Mouse (Mus musculus) stomach, embryonic 14.5 days (tissue): Measurements from ENCODE around the gene Dact3. TPM values are rescaled to one million over a fixed set of nuclear protein-coding genes. Genes with fewer than 3 reads are reported as not detected.

ENCODE experiments used
- ATAC-seq: fragments of 200-750 bp; cut with Nextera tagmentation; 2 replicates; pipeline ENCODE4 v1.8.0; 2017; ENCODE audit warnings: low read depth, moderate TSS enrichment; ENCODE audit not compliant: insufficient number of reproducible peaks, insufficient read depth, low FRiP score
- H3K27ac ChIP-seq: fragments of 300-500 bp; sonication (generic); 2 replicates; pipeline ENCODE4 v1.5.1; 2014; ENCODE audit warnings: mild to moderate bottlenecking, low read length, moderate library complexity, mixed read lengths
- H3K27me3 ChIP-seq: fragments of 300-500 bp; sonication (generic); 2 replicates; pipeline ENCODE4 v1.6.1; 2014; ENCODE audit warnings: low read length, control low read depth, mixed read lengths; ENCODE audit not compliant: control insufficient read depth, insufficient read depth
- H3K36me3 ChIP-seq: fragments of 300-500 bp; sonication (generic); 2 replicates; pipeline ENCODE4 v1.6.1; 2014; ENCODE audit warnings: mild to moderate bottlenecking, control low read depth, low read length, moderate library complexity, mixed read lengths; ENCODE audit not compliant: control insufficient read depth, insufficient read depth
- H3K4me1 ChIP-seq: fragments of 300-500 bp; sonication (generic); 2 replicates; pipeline ENCODE4 v1.6.1; 2014; ENCODE audit warnings: low read length, control low read depth, mixed read lengths; ENCODE audit not compliant: control insufficient read depth, insufficient read depth
- H3K4me2 ChIP-seq: fragments of 300-500 bp; sonication (generic); replicated peaks from 2 replicates; pipeline ENCODE4 v1.6.1; 2014; ENCODE audit warnings: low read depth, low read length, control low read depth
- H3K4me3 ChIP-seq: fragments of 300-500 bp; sonication (generic); 2 replicates; pipeline ENCODE4 v1.5.1; 2014; ENCODE audit warnings: low read depth, low read length, control low read depth
- H3K9ac ChIP-seq: fragments of 300-500 bp; sonication (generic); replicated peaks from 2 replicates; pipeline ENCODE4 v1.6.1; 2014; ENCODE audit warnings: low read depth, mild to moderate bottlenecking, control low read depth, low read length, moderate library complexity, mixed read lengths
- H3K9me3 ChIP-seq: fragments of 300-500 bp; sonication (generic); 2 replicates; pipeline ENCODE4 v1.6.1; 2016; ENCODE audit warnings: low read depth, low read length, control low read depth; ENCODE audit not compliant: control insufficient read depth
- WGBS: fragments of 180-500 bp; shearing (Covaris S2); extraction: QIAGEN DNeasy Blood & Tissue Kit; methylation state at CpG from one replicate; pipeline ENCODE4 v1.1.7; 2014; 5-methylcytosine and 5-hydroxymethylcytosine counted together
- polyA plus RNA-seq: library from polyadenylated mRNA; unstranded; fragments of >200 nt; fragmentation: Nextera tagmentation; extraction: Ambion mirVana; gene quantifications from 2 replicates; pipeline ENCODE4 v1.2.1, GENCODE M21; 2014

The Dact3 gene
- polyA plus RNA-seq, 1 experiment from 2014 or later = 5.5 TPM

DNA sequence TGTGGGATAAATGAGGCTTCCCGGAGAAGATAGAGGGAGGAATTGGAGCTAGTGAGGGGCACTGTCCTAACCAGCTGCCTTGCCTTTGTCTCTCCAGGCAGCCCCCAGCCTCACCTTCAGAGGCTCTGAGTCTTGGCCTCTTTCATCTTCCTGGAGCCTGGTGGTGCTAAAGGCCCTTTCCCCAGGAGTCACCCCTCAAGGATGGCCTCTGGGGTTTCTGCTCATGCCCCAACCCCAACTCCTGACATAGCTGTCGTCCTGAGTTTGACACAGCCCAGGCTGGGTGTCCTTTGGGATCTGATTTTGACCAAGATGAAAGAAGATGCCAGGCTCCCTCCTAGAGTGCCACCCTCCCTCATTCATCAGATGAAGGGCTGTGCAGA, 35.0 kb upstream of the Dact3 start:
- WGBS = 87% methylated on average over 2 of the region's 2 CpGs
- H3K9ac ChIP-seq = no peak overlapping the region
- no peak overlapping the region for H3K27ac ChIP-seq
- H3K4me1 ChIP-seq = peaks cover 16% of the 10 kb centered on the region; the same call in 1 of the 2 replicates
- H3K4me3 ChIP-seq = no peak overlapping the region
- H3K27me3 ChIP-seq = no peaks in the 10 kb centered on the region
- H3K36me3 ChIP-seq = peaks cover 39% of the 10 kb centered on the region
- H3K9me3 ChIP-seq = no peaks in the 10 kb centered on the region
- H3K4me2 ChIP-seq = no peak overlapping the region
- no peak for ATAC-seq

- Histone ChIP-seq H3K4me2 (no peak overlapping the region), H3K27ac (peak overlapping the region; percentile 64; the same call in 1 of the 2 replicates), H3K4me3 (no peak overlapping the region), H3K9ac (no peak overlapping the region), H3K9me3 (no peaks in the 10 kb centered on the region), H3K27me3 (no peaks in the 10 kb centered on the region), H3K36me3 (peaks cover 38% of the 10 kb centered on the region), H3K4me1 (peaks cover 20% of the 10 kb centered on the region; the same call in 1 of the 2 replicates)
- no peak for ATAC-seq
- WGBS = 73% methylated on average over 4 of the region's 4 CpGs
Measured at GRCm38 (mm10) chr7:16841078-16841477, 34.0 kb upstream of the Dact3 start.

- ATAC-seq = no peak
- Histone ChIP-seq H3K9me3 (no peaks in the 10 kb centered on the region), H3K27ac (peak overlapping the region; percentile 64; the same call in 1 of the 2 replicates)
Measured at GRCm38 (mm10) chr7:16841561-16842560, 33.3 kb upstream of the Dact3 start.

GRCm38 (mm10) chr7:16842645-16843063, 32.5 kb upstream of the Dact3 start, which contains the start of gene Prkd2:
Gene Prkd2 (plus strand): TSS chr7:16842902.
- peak within 1 kb of the TSS; percentile 41 for H3K9ac ChIP-seq

More at GRCm38 (mm10) chr7:16841561-16842560, 33.3 kb upstream of the Dact3 start:
- Histone ChIP-seq H3K4me3 (peak overlapping the region; percentile 45), H3K27me3 (no peaks in the 10 kb centered on the region), H3K9ac (no peak overlapping the region), H3K36me3 (peaks cover 34% of the 10 kb centered on the region), H3K4me2 (peak overlapping the region; percentile 83), H3K4me1 (peaks cover 20% of the 10 kb centered on the region; the same call in 1 of the 2 replicates)
- 34% methylated on average over 11 of the region's 11 CpGs for WGBS

DNA sequence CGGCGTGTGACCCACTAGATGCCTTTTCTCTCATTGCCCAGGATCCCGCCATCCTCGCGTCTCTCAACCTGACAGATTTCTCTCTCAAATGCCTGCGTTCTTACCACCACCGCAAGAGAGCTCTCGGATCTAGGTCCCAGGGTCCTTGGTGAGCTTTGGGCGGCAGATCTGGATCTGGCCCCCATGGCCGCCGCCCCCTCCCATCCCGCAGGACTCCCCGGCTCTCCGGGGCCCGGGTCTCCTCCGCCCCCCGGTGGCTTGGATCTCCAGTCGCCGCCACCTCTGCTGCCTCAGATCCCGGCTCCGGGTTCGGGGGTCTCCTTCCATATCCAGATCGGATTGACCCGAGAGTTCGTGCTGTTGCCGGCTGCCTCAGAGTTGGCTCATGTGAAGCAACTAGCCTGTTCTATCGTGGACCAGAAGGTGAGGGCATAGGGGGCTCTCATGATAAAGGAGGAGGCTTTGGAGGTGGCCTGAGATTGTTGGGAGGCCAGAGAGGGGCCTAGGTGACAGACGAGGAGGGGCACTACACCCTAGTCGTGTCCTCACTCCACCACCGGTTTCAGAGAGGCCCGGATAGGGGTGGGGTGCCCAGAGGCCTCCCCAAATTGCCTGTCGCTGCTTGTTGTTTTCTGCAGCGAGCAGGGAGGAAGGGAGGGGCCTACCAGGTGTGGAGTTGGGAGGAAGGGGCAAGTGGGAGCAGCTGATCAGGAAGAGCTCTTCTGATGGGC, 31.5 kb upstream of the Dact3 start:
- peak overlapping the region; percentile 64; the same call in 1 of the 2 replicates for H3K27ac ChIP-seq
- WGBS = under 1% methylated on average over 33 of the region's 33 CpGs
- no peak for ATAC-seq

More at GRCm38 (mm10) chr7:16842645-16843063, 32.5 kb upstream of the Dact3 start, which contains the start of gene Prkd2:
- Histone ChIP-seq H3K4me2 (peak within 1 kb of the TSS; percentile 83), H3K4me1 (peaks cover 20% of the 10 kb centered on the region; the same call in 1 of the 2 replicates), H3K27ac (peak within 1 kb of the TSS; percentile 64; the same call in 1 of the 2 replicates), H3K4me3 (peak within 1 kb of the TSS; percentile 45), H3K9me3 (no peaks in the 10 kb centered on the region), H3K27me3 (no peaks in the 10 kb centered on the region), H3K36me3 (peaks cover 26% of the 10 kb centered on the region)
- peak; percentile 88 for ATAC-seq
- WGBS = under 1% methylated on average over 32 of the region's 32 CpGs

GRCm38 (mm10) chr7:16844696-16845071, 30.4 kb upstream of the Dact3 start:
- Histone ChIP-seq H3K27me3 (no peaks in the 10 kb centered on the region), H3K4me1 (peaks cover 20% of the 10 kb centered on the region; the same call in 1 of the 2 replicates), H3K9me3 (no peaks in the 10 kb centered on the region), H3K4me3 (peak overlapping the region; percentile 17; the same call in 1 of the 2 replicates), H3K9ac (no peak overlapping the region), H3K27ac (peak overlapping the region; percentile 62; the same call in 1 of the 2 replicates), H3K36me3 (peaks cover 10% of the 10 kb centered on the region), H3K4me2 (peak overlapping the region; percentile 83)
- no peak for ATAC-seq
- 57% methylated on average over 3 of the region's 3 CpGs for WGBS

More for the DNA sequence above, 31.5 kb upstream of the Dact3 start:
- peak overlapping the region; percentile 41 for H3K9ac ChIP-seq
- H3K4me2 ChIP-seq = peak overlapping the region; percentile 83
- no peaks in the 10 kb centered on the region for H3K9me3 ChIP-seq
- peaks cover 17% of the 10 kb centered on the region for H3K36me3 ChIP-seq
- peak overlapping the region; percentile 45 for H3K4me3 ChIP-seq
- peaks cover 20% of the 10 kb centered on the region; the same call in 1 of the 2 replicates for H3K4me1 ChIP-seq
- no peaks in the 10 kb centered on the region for H3K27me3 ChIP-seq

- Histone ChIP-seq H3K27ac (peak overlapping the region; percentile 63; the same call in 1 of the 2 replicates), H3K9ac (peak overlapping the region; percentile 33; the same call in 1 of the 2 replicates), H3K36me3 (peaks cover 9% of the 10 kb centered on the region), H3K27me3 (no peaks in the 10 kb centered on the region), H3K4me3 (peak overlapping the region; percentile 17), H3K4me1 (peaks cover 20% of the 10 kb centered on the region; the same call in 1 of the 2 replicates), H3K4me2 (peak overlapping the region; percentile 83), H3K9me3 (no peaks in the 10 kb centered on the region)
- WGBS = 27% methylated on average over 14 of the region's 14 CpGs
- no peak for ATAC-seq
Measured at GRCm38 (mm10) chr7:16845072-16845819, 29.9 kb upstream of the Dact3 start.
